Comparison of ENCODE assay signal across 8 mouse cellular contexts in genomic region chr13:104048835-104049234, GRCm38 (mm10).
DNase-seq lines count a peak whose midpoint lies in the region; ATAC-seq and TF ChIP-seq lines count a peak whose summit lies in the region.

No protein-coding gene starts in this region.

- ATAC-seq in frontal cortex, adult (ENCODE audit: low TSS enrichment): peak; percentile 75
- ATAC-seq in stomach, postnatal 0 days (ENCODE audit: low FRiP score, low TSS enrichment): peak; percentile 78

- no peak overlapping the region for H3K9ac ChIP-seq in stomach, postnatal 0 days (ENCODE audit: low read length)

- no peak overlapping the region for H3K27ac ChIP-seq in stomach, postnatal 0 days (replicated peaks)

- no peaks in the 10 kb centered on the region for H3K4me1 ChIP-seq in stomach, postnatal 0 days (replicated peaks; ENCODE audit: control insufficient read depth, insufficient read depth)

- no peak overlapping the region for H3K4me3 ChIP-seq in stomach, postnatal 0 days (ENCODE audit: low read depth, low read length)

- no peaks in the 10 kb centered on the region for H3K27me3 ChIP-seq in stomach, postnatal 0 days (ENCODE audit: control insufficient read depth, insufficient read depth, low read length)

- WGBS in stomach, postnatal 0 days: 38% methylated on average over 3 of the region's 3 CpGs

- no peak for TF ChIP-seq EP300 in stomach, postnatal 0 days (optimal IDR thresholded peaks at IDR 0.05)

- no peak overlapping the region for H3K4me2 ChIP-seq in stomach, postnatal 0 days (replicated peaks; ENCODE audit: low read depth)

- DNase-seq in frontal cortex, postnatal 14 days (ENCODE audit: low spot score in 2 of 2): no peak
- DNase-seq in urinary bladder, postnatal 14 days (ENCODE audit: low spot score): peak; percentile 61
- DNase-seq in urinary bladder, postnatal 25 days (ENCODE audit: low spot score): no peak
- peak; percentile 66 for DNase-seq in kidney, postnatal 14 days
- peak; percentile 58 for DNase-seq in stomach, postnatal 0 days (ENCODE audit: low spot score)
- DNase-seq in urinary bladder, postnatal 36 days (ENCODE audit: low spot score in 2 of 2): no peak
- DNase-seq in layer of hippocampus, adult 9-10 months (ENCODE audit: low spot score): no peak

- peak; percentile 82 for TF ChIP-seq CTCF in stomach, postnatal 0 days (IDR thresholded peaks at IDR 0.05; ENCODE audit: low read depth)

- H3K9me3 ChIP-seq in stomach, postnatal 0 days (ENCODE audit: control insufficient read depth, low read length): no peaks in the 10 kb centered on the region

- H3K36me3 ChIP-seq in stomach, postnatal 0 days (ENCODE audit: control insufficient read depth, insufficient read depth, low read length): no peaks in the 10 kb centered on the region

Comparison
In these comparisons a context has a peak if more than half of its experiments do, and no peak if none do; other contexts are left out.
1. DNase-seq: peak in urinary bladder, postnatal 14 days (single experiment), kidney, postnatal 14 days (single experiment) and stomach, postnatal 0 days (single experiment); none in frontal cortex, postnatal 14 days (0 of 2), urinary bladder, postnatal 25 days (single experiment), urinary bladder, postnatal 36 days (0 of 2) and layer of hippocampus, adult 9-10 months (single experiment).